Mouse (Mus musculus) forelimb bud, embryonic 11.5 days (tissue): ENCODE measurements around the gene Lepr.
A peak's percentile ranks its signal among the peaks of the same experiment; 100 is the strongest.
"Not testable (repeated sequence)": the region's sequence is repeated elsewhere in the genome, so short reads cannot be mapped to it uniquely, and the experiment has no call there.

Source experiments
- DNase-seq: peaks from one replicate; pipeline ENCODE4 v3.0.0-alpha.2; 2012; ENCODE audit warnings: low read depth, low spot score

The Lepr gene

GRCm38 (mm10) chr4:101715805-101716204 lies 1.4 kb upstream of the Lepr start:
- DNase-seq = no peak

- DNase-seq = no peak
These were observed 1.9 kb downstream of the Lepr start for GRCm38 (mm10) chr4:101718991-101719580.

GRCm38 (mm10) chr4:101721705-101722104 lies 4.5 kb downstream of the Lepr start:
- no peak for DNase-seq

- no peak for DNase-seq
These were observed 24.8 kb downstream of the Lepr start for GRCm38 (mm10) chr4:101741973-101742372.

GRCm38 (mm10) chr4:101745534-101745933 lies 28.3 kb downstream of the Lepr start:
- DNase-seq = no peak

- no peak for DNase-seq
These were observed 43.3 kb downstream of the Lepr start for GRCm38 (mm10) chr4:101760490-101760889.

GRCm38 (mm10) chr4:101843923-101844322 lies 126.7 kb downstream of the Lepr start, which contains the start of gene B020004J07Rik:
TSS of gene B020004J07Rik (minus strand) at chr4:101844023.
- DNase-seq = not testable (repeated sequence)

- no peak for DNase-seq
These were observed 133.7 kb downstream of the Lepr start for GRCm38 (mm10) chr4:101850908-101851307.

- DNase-seq = peak; percentile 72
These were observed 143.7 kb downstream of the Lepr start for GRCm38 (mm10) chr4:101860873-101861272.

GRCm38 (mm10) chr4:101862289-101862688 lies 145.1 kb downstream of the Lepr start:
- DNase-seq = no peak
